Mouse (Mus musculus) activated CD4-positive, CD25-positive, alpha-beta regulatory T cell, adult 4 months (primary cell): ENCODE data around the gene Fstl3. TPM values are rescaled to one million over a fixed set of nuclear protein-coding genes. Genes with fewer than 3 reads are reported as not detected.

ENCODE experiments used
- ATAC-seq: one replicate; pipeline ENCODE4 v1.8.0; 2017
- polyA plus RNA-seq, 2 experiments: library from polyadenylated mRNA; unstranded; fragments of 100-300 nt; shearing (Covaris generic); gene quantifications; one replicate each; pipeline ENCODE4 v1.2.1; 2017

The Fstl3 gene
- polyA plus RNA-seq, 2 experiments from 2014 or later: 0.86 TPM; not detected in 1

GRCm38 (mm10) chr10:79789581-79789980, 12.5 kb downstream of the Fstl3 start:
- no peak for ATAC-seq

DNA sequence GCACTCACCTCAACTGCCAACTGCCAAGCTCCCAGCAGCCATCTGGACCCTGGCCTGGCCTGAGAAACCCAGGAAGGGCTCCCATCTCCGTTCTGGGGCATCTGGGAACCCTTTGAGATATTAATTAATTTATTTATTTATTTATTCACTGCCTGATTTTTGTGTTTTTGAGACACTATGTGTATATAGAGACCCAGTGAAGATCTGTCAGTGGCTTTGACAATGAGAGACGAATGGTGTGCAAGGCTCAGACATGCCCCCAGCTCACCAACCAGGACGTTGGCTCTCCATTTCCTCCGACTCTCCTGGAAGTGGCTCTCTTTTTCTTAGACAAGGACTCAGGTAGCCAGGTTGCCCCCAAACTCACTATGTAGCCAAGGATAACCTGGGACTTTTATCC, 13.8 kb downstream of the Fstl3 start, which contains the start of gene Prss57:
Gene Prss57 (minus strand): TSS at position 101 of the 400 bp plus-strand sequence.
- ATAC-seq: no peak

- no peak for ATAC-seq
Observed at GRCm38 (mm10) chr10:79792339-79793040, 15.4 kb downstream of the Fstl3 start.

GRCm38 (mm10) chr10:79793051-79793737, 16.1 kb downstream of the Fstl3 start, which contains the start of gene Palm:
Gene Palm (plus strand): TSS chr10:79793572.
- ATAC-seq: peak; percentile 46

GRCm38 (mm10) chr10:79793738-79794490, 16.8 kb downstream of the Fstl3 start:
- peak; percentile 32 for ATAC-seq

DNA sequence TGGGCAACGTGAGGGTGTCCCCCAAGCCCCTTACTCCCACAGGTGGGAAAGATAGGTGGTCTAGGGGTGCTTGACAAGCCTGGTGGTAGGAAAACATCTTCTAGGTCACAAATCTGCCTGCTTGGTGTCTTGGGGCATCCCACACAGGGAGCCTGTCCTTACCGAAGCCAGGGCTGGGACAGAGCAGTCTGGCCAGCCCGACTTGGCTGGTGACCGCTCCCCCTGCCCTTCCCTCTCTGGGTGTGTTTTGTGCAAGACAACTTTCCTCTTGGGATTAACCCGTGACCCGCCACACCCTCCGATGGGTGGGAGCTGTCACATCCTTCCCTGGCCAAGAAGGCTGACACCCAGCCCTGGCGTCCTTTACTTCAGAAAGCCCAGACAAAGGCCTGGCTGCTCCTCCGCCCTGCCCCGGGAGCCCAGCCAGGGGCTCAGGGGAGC, 17.4 kb downstream of the Fstl3 start:
- no peak for ATAC-seq

DNA sequence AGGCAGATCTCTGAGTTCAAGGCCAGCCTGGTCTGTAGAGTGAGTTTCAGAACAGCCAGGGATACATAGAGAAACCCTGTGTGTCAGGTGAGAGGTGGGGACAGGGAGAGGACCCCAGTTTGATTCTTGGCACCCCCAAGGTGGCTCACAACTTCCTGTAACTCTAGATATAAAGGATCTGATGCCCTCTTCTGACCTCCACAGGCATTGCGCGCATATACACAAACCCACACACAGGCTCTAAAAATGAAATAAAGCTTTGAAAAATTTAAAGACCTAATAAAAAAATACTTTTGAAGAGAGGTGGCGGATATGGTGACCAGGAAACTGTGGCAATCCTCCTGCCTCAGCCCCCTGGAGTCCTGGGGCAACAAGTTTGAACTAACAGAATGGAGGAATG, 18.8 kb downstream of the Fstl3 start:
- no peak for ATAC-seq

GRCm38 (mm10) chr10:79797326-79797725, 20.3 kb downstream of the Fstl3 start:
- ATAC-seq: no peak

GRCm38 (mm10) chr10:79798289-79798928, 21.3 kb downstream of the Fstl3 start:
- ATAC-seq: no peak

DNA sequence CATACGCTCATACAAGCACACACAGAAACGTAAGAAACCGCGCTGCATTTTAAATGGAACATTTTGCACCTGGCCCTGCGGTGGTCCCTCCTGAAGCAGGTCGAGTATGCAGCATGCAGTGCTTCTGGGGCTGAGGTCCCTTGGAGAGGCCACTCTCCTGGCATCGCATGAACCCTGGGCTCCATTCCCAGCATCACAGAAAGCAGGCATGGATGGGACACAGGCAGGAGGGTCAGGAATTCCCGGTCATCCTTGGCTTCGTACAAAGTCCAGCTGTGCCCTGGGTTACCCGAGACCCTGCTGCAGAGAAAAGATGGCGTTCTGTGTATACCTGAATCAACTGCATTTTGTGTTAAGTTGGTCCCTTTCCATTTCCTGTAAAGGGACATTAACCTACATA, 23.4 kb downstream of the Fstl3 start:
- ATAC-seq: no peak

DNA sequence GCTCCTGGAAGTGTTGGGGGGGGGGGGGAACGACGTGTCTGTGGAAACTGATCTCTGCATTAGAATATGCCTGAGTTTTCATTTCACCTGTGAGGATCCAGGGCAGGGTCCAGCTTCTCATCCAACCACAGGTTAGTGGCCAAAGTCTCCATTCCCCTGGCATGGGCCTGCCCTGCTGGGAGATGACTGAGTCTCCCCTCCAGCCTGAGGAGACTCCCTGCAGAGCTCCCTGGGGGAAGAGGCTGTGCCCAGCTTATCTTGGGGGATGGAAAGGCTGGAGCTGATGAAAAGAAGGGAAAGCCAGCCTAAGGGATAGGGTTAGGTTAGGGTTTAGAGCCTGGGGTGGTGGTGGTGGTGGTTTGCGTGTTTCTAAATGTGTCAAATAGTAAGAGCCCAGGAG, 24.8 kb downstream of the Fstl3 start:
- no peak for ATAC-seq

- no peak for ATAC-seq
Observed at GRCm38 (mm10) chr10:79802331-79802971, 25.4 kb downstream of the Fstl3 start.

DNA sequence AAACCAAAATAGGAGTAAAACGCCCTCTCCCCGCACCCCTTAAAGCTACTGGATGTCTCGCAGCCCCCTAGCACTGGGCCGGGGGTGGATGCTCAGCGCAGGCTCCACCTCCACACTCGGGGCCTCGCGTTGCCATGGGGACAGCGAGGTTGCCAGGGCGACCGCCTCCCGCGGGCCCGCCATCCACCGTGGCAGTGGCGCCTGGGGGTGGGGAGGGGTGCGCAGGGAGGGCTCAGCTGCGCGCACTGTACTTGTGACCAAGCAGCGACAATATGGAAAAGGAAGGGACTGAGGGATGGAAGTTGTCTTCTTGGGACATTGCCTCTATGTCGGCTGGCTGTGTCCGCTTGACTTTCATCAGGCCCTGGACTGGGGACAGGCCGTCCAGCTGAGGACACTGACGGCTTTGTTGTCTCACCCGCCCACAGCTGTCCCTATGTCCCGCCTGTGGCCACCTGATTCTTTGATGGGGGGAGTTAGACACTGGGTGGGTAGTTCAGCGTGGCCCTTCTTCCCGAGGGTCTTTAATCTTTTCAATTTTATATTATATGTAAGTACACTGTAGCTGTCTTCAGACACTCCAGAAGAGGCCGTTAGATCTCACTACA, 26.7 kb downstream of the Fstl3 start:
- ATAC-seq: no peak

DNA sequence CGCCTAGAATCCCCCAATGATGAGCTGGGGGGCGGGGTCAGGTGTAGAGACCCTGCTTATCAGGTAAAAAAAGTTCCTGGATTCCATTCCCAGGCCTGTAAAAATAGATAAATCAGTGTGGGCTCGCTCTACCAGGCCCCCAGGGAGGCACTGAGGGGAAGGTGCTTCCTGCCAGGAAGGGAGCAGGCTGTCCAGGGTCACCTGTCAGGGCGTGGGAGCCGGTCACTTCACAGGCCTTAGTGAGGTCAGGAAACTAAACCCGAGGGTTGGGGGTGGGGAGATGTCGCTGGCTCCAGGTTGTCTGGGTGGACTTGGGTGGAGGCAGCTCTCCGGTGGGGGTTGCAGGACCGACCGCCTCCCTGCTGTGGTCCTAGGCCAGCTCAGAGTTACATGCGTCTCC, 28.6 kb downstream of the Fstl3 start:
- no peak for ATAC-seq

DNA sequence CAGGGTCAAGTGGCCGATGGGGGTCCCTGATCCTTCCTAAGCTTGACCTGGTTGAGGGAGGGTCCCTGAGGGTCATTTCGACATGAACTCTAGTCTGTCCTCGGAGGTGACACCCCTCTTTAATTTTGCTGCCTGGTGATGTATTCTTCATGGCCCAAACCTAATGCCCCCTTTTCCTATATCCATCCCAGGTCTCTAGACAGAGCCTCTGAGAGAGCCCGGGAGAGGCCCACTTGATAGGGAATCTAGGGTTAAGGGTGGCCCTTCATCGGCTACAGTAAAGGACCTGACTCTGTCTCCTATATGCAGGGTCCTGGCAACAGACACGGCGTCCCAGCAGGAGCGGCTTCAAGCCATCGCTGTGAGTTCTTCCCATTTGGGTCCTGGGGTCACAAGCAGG, 29.3 kb downstream of the Fstl3 start:
- no peak for ATAC-seq

DNA sequence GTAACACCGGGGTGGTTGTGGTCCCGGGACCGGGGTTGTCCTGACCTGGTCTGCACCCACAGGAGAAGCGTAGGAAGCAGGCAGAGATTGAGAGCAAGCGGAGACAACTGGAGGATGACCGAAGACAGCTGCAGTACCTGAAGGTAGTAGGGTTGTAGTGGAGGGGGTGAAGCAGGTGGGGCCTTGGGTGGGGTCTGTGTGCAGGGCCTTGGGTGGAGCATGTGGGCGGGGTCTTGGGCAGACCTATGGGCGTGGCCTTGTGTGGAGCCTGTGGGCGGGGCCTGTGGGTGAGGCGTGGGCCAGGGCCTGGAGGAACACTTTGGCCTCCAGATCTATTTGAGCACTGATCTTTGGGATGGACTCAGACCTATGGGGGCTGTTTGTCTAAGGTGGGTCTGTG, 29.9 kb downstream of the Fstl3 start:
- no peak for ATAC-seq

DNA sequence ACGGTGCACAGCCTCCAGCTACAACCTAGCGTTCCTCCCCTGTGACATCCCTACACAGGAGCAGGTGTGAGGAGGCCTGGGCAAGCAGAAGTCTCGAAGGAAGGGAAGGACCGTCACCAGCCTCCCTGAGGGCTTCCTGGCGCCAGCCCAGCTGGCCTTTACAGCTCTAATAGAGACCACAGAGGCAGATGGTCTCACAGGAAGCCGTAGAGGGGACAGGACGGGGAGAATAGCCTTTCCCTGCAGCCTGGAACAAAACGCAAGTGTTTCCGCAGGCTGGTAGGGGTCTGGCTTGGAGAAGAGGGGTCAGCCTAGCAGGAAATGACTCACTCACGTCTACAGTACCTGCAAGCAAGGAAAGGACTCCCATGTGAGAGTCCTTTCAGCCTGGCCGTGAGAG, 30.8 kb downstream of the Fstl3 start:
- ATAC-seq: no peak

- no peak for ATAC-seq
Observed at GRCm38 (mm10) chr10:79808728-79809127, 31.7 kb downstream of the Fstl3 start.

DNA sequence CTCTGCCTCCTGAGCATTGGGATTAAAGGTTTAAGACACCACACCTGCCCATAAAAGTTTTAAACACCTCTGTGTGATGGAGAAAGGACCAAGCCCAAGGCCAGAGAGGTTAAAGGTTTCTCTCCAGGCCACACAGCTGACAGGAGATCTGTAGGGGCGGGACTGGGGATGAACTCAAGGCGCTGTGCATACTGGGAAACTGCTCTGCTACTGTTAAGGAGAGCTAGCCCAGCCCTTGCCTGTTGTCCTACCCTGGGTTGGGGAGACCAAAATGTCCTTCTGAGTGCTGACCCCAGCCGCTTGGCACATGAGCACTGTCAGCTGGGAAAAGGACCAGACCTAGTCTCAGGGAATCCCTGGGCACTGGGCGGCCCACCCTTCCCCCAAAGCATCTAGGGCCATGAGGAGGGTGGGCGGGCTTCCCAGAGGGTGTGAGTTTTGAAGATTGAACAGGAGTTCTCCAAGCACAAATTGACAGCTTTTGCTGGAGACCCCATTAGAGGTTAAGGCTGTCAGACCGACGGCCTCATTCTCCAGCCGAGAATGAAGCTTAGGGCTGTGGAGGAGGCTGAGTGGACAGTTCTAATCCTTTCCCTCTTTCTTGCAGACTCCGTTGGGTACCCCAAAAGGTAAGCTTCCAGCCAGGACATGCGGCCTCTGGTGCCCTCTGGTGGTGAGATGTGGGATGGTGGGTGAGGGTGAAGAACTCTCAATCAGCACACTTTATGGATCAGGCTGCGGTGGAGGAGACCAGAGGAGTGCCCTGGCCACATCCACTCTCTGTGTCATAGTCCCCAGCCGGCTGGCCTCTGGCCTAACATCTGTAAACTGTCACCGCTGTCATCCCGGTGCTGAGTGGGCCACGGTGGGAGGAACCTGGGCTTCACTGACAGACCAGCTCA, 34.9 kb downstream of the Fstl3 start:
- no peak for ATAC-seq

DNA sequence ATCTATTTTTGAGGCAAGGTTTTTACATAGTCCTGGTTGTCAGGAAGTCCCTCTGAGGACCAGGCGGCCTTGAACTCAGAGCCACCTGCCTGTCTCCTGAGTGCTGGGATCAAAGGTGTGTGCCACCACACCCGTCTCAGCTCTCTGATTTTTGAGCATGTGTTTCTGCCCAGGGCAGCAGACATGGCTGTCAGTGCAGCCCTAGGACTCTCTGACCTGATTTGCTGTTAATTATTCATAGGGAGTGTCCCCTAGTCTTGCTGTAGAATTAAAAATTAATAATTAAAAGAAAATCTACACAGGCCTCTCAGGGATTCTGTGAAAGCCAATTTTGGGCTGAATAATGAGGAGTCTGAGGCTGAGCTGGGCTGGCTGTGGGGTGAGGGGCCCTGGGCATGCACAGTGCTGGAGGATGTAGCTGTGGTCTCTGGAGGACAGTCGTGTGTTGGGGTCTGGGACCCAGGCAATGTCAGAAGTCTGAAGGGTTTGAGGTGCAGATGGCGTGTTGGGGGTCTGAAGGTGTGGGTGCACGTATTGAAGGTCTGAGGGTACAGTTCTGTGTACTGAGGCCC, 37.3 kb downstream of the Fstl3 start:
- no peak for ATAC-seq
